Mouse (Mus musculus) MEL (cell line): ENCODE data around the gene Ap3d1. TPM values are rescaled to one million over a fixed set of nuclear protein-coding genes. Genes with fewer than 3 reads are reported as not detected.

Experiments used
- DNase-seq: peaks from one replicate; pipeline ENCODE4 v3.0.0; 2011; ENCODE audit warnings: low read depth, low spot score
- H3K27ac ChIP-seq: 2 replicates; pipeline ENCODE4 v1.5.1; 2012; ENCODE audit warnings: low read depth, mild to moderate bottlenecking, control low read depth, low read length, moderate library complexity; ENCODE audit not compliant: control insufficient read depth
- H3K27me3 ChIP-seq, 2 experiments: fragments of 150-350 bp in 1 of 2; sonication (generic) in 1 of 2; 2 replicates each; pipeline ENCODE4 v1.6.1; 2012; ENCODE audit warnings: low read length in 2 of 2, mild to moderate bottlenecking in 2 of 2, improper control_type of control experiment in 1 of 2, moderate library complexity in 1 of 2; ENCODE audit not compliant: insufficient read depth in 2 of 2, control insufficient read depth in 1 of 2
- H3K36me3 ChIP-seq, 2 experiments: 2 replicates each; pipeline ENCODE4 v1.6.1; 2012 to 2014; ENCODE audit warnings: low read length in 2 of 2, improper control_type of control experiment in 1 of 2, inconsistent platforms in 1 of 2, mild to moderate bottlenecking in 1 of 2; ENCODE audit not compliant: insufficient read depth in 2 of 2, control insufficient read depth in 1 of 2
- H3K4me1 ChIP-seq, 2 experiments: fragments of 150-350 bp in 1 of 2; sonication (generic) in 1 of 2; 2 replicates each; pipeline ENCODE4 v1.6.1; 2012; ENCODE audit warnings: low read length in 2 of 2, improper control_type of control experiment in 1 of 2, mild to moderate bottlenecking in 1 of 2; ENCODE audit not compliant: insufficient read depth in 2 of 2, control insufficient read depth in 1 of 2
- H3K4me3 ChIP-seq, 2 experiments: fragments of 150-350 bp in 1 of 2; sonication (generic) in 1 of 2; 2 replicates each; pipeline ENCODE4 v1.5.1; 2012; ENCODE audit warnings: low read depth in 2 of 2, low read length in 2 of 2, mild to moderate bottlenecking in 2 of 2, moderate library complexity in 2 of 2, control low read depth in 1 of 2, improper control_type of control experiment in 1 of 2; ENCODE audit not compliant: control insufficient read depth in 1 of 2, insufficient read depth in 1 of 2
- H3K79me2 ChIP-seq: 2 replicates; pipeline ENCODE4 v1.6.1; 2012; ENCODE audit warnings: mild to moderate bottlenecking, low read length, moderate library complexity; ENCODE audit not compliant: control insufficient read depth, poor library complexity, insufficient read depth
- H3K9ac ChIP-seq: 2 replicates; pipeline ENCODE4 v1.6.1; 2012; ENCODE audit warnings: low read depth, mild to moderate bottlenecking, control low read depth, low read length, moderate library complexity; ENCODE audit not compliant: control insufficient read depth, poor library complexity, severe bottlenecking
- H3K9me3 ChIP-seq: fragments of 150-350 bp; sonication (generic); replicated peaks from 2 replicates; pipeline ENCODE4 v1.6.1; 2012; ENCODE audit warnings: mild to moderate bottlenecking, low read length, improper control_type of control experiment, moderate library complexity; ENCODE audit not compliant: insufficient read depth
- BHLHE40 ChIP-seq: IDR thresholded peaks from 2 replicates; pipeline ENCODE4 v1.6.1; 2012; ENCODE audit warnings: low read depth, mild to moderate bottlenecking, inconsistent platforms, low read length, improper control_type of control experiment, borderline replicate concordance
- CHD1 ChIP-seq: IDR thresholded peaks from 2 replicates; pipeline ENCODE4 v1.6.1; 2012; ENCODE audit warnings: low read depth, mild to moderate bottlenecking, inconsistent platforms, low read length, improper control_type of control experiment
- CHD2 ChIP-seq: IDR thresholded peaks from 2 replicates; pipeline ENCODE4 v1.6.1; 2011; ENCODE audit warnings: low read length, improper control_type of control experiment
- CTCF ChIP-seq, 3 experiments: IDR thresholded peaks in 2 of 3; conservative IDR thresholded peaks in 1 of 3; 2 replicates each; pipeline ENCODE4 v1.5.1; 2011 to 2012; ENCODE audit warnings: low read length in 3 of 3, low read depth in 2 of 3, mild to moderate bottlenecking in 2 of 3, improper control_type of control experiment in 1 of 3, inconsistent platforms in 1 of 3, mixed read lengths in 1 of 3, moderate library complexity in 1 of 3; ENCODE audit not compliant: control insufficient read depth in 1 of 3, insufficient read depth in 1 of 3, poor library complexity in 1 of 3, severe bottlenecking in 1 of 3
- E2F4 ChIP-seq: IDR thresholded peaks from 2 replicates; pipeline ENCODE4 v1.6.1; 2011; ENCODE audit warnings: low read depth, low read length, improper control_type of control experiment, borderline replicate concordance
- EP300 ChIP-seq, 2 experiments: IDR thresholded peaks; 2 replicates each; pipeline ENCODE4 v1.6.1; 2011; ENCODE audit warnings: improper control_type of control experiment in 2 of 2, low read length in 2 of 2, low read depth in 1 of 2, mild to moderate bottlenecking in 1 of 2
- ETS1 ChIP-seq: IDR thresholded peaks from 2 replicates; pipeline ENCODE4 v1.6.1; 2012; ENCODE audit warnings: low read depth, mild to moderate bottlenecking, inconsistent platforms, low read length, improper control_type of control experiment, moderate library complexity
- GABPA ChIP-seq: IDR thresholded peaks from 2 replicates; pipeline ENCODE4 v1.6.1; 2012; ENCODE audit warnings: low read depth, mild to moderate bottlenecking, inconsistent platforms, low read length, improper control_type of control experiment, moderate library complexity
- KAT2A ChIP-seq: conservative IDR thresholded peaks from 2 replicates; pipeline ENCODE4 v1.6.1; 2012; ENCODE audit warnings: low read depth, low read length, improper control_type of control experiment, inconsistent platforms
- MAFK ChIP-seq: IDR thresholded peaks from 2 replicates; pipeline ENCODE4 v1.6.1; 2011; ENCODE audit warnings: low read depth, mild to moderate bottlenecking, low read length, improper control_type of control experiment, borderline replicate concordance
- MAX ChIP-seq: IDR thresholded peaks from 2 replicates; pipeline ENCODE4 v1.6.1; 2011; ENCODE audit warnings: low read length, improper control_type of control experiment
- MAZ ChIP-seq: IDR thresholded peaks from 2 replicates; pipeline ENCODE4 v1.6.1; 2012; ENCODE audit warnings: low read depth, mild to moderate bottlenecking, inconsistent platforms, low read length, improper control_type of control experiment
- MEF2A ChIP-seq: IDR thresholded peaks from 2 replicates; pipeline ENCODE4 v1.6.1; 2014; ENCODE audit warnings: low read depth, mild to moderate bottlenecking, inconsistent platforms, low read length, improper control_type of control experiment; ENCODE audit not compliant: poor library complexity, insufficient replicate concordance, severe bottlenecking; ENCODE audit errors: extremely low read depth
- MYB ChIP-seq: IDR thresholded peaks from 2 replicates; pipeline ENCODE4 v1.6.1; 2011; ENCODE audit warnings: mild to moderate bottlenecking, low read depth, low read length, improper control_type of control experiment
- MYC ChIP-seq: IDR thresholded peaks from 2 replicates; pipeline ENCODE4 v1.6.1; 2011; ENCODE audit warnings: low read depth, mild to moderate bottlenecking, low read length, improper control_type of control experiment, moderate library complexity
- NRF1 ChIP-seq: IDR thresholded peaks from 2 replicates; pipeline ENCODE4 v1.6.1; 2014; ENCODE audit warnings: low read depth, mild to moderate bottlenecking, inconsistent platforms, low read length, improper control_type of control experiment, moderate library complexity; ENCODE audit not compliant: poor library complexity, insufficient read depth, severe bottlenecking
- POLR2AphosphoS5 ChIP-seq: IDR thresholded peaks from 2 replicates; pipeline ENCODE4 v1.6.1; 2012; ENCODE audit warnings: low read depth, borderline replicate concordance, mild to moderate bottlenecking, inconsistent platforms, low read length, moderate library complexity, mixed read lengths
- RAD21 ChIP-seq: IDR thresholded peaks from 2 replicates; pipeline ENCODE4 v1.6.1; 2011; ENCODE audit warnings: mild to moderate bottlenecking, low read depth, low read length, improper control_type of control experiment
- RCOR1 ChIP-seq: IDR thresholded peaks from 2 replicates; pipeline ENCODE4 v1.6.1; 2012; ENCODE audit warnings: low read depth, mild to moderate bottlenecking, inconsistent platforms, low read length, improper control_type of control experiment
- SMC3 ChIP-seq: IDR thresholded peaks from 2 replicates; pipeline ENCODE4 v1.6.1; 2011; ENCODE audit warnings: low read depth, low read length, improper control_type of control experiment
- TAL1 ChIP-seq: IDR thresholded peaks from 2 replicates; pipeline ENCODE4 v1.6.1; 2012; ENCODE audit warnings: mild to moderate bottlenecking, inconsistent platforms, low read length, moderate library complexity, mixed read lengths
- UBTF ChIP-seq: IDR thresholded peaks from 2 replicates; pipeline ENCODE4 v1.6.1; 2012; ENCODE audit warnings: low read depth, mild to moderate bottlenecking, inconsistent platforms, low read length, improper control_type of control experiment, moderate library complexity, borderline replicate concordance; ENCODE audit not compliant: insufficient read depth
- USF1 ChIP-seq: IDR thresholded peaks from 2 replicates; pipeline ENCODE4 v1.6.1; 2014; ENCODE audit warnings: low read depth, mild to moderate bottlenecking, inconsistent platforms, low read length, improper control_type of control experiment, moderate library complexity
- USF2 ChIP-seq, 2 experiments: IDR thresholded peaks; 2 replicates each; pipeline ENCODE4 v1.6.1; 2011 to 2012; ENCODE audit warnings: improper control_type of control experiment in 2 of 2, low read length in 2 of 2, borderline replicate concordance in 1 of 2, inconsistent platforms in 1 of 2, low read depth in 1 of 2, mild to moderate bottlenecking in 1 of 2; ENCODE audit not compliant: insufficient read depth in 1 of 2
- ZC3H11A ChIP-seq: IDR thresholded peaks from 2 replicates; pipeline ENCODE4 v1.6.1; 2012; ENCODE audit warnings: low read depth, mild to moderate bottlenecking, inconsistent platforms, low read length, improper control_type of control experiment
- ZMIZ1 ChIP-seq: IDR thresholded peaks from 2 replicates; pipeline ENCODE4 v1.6.1; 2012; ENCODE audit warnings: low read depth, mild to moderate bottlenecking, inconsistent platforms, low read length, improper control_type of control experiment, moderate library complexity
- polyA plus RNA-seq, 2 experiments: library from polyadenylated mRNA; stranded (reverse) in 1 of 2; unstranded in 1 of 2; fragments of >175 nt in 1 of 2; fragments of >200 nt in 1 of 2; gene quantifications; 2 replicates each; pipeline versions ENCODE4 v1.2.1 to v1.2.4; 2012; ENCODE audit warnings: low replicate concordance in 2 of 2, low read depth in 1 of 2; ENCODE audit not compliant: insufficient read length in 2 of 2, insufficient read depth in 1 of 2, missing spikeins in 1 of 2
- total RNA-seq: library from RNA; depleted of rRNA; stranded (reverse); fragments of 300-350 nt; gene quantifications from 2 replicates; pipeline ENCODE4 v1.2.3, GENCODE M21; 2012

Gene Ap3d1
- total and polyA plus RNA-seq, 3 experiments: 32.7 to 260 (median 54.5) TPM

- H3K9me3 ChIP-seq: no peaks in the 10 kb centered on the region
- DNase-seq: no peak
- peaks cover 4% of the 10 kb centered on the region for H3K79me2 ChIP-seq
- no peak for TF ChIP-seq CTCF (IDR thresholded peaks at IDR 0.05 in 2 of 3, conservative IDR thresholded peaks at IDR 0.05 in 1 of 3; ENCODE audit: control insufficient read depth in 1 of 3, insufficient read depth in 1 of 3, low read depth in 2 of 3, low read length in 3 of 3, poor library complexity in 1 of 3, severe bottlenecking in 1 of 3)
- TF ChIP-seq CHD2: no peak
- TF ChIP-seq USF2 (IDR thresholded peaks at IDR 0.05; ENCODE audit: borderline replicate concordance in 1 of 2, insufficient read depth in 1 of 2, low read depth in 1 of 2, low read length in 2 of 2): no peak
- no peak for TF ChIP-seq ZMIZ1
- TF ChIP-seq EP300 (IDR thresholded peaks at IDR 0.05; ENCODE audit: low read depth in 1 of 2, low read length in 2 of 2): no peak
- no peak for TF ChIP-seq MYB
- no peak for TF ChIP-seq KAT2A
- TF ChIP-seq SMC3: no peak
- TF ChIP-seq POLR2AphosphoS5: no peak
- no peak for TF ChIP-seq MAFK
- no peak for TF ChIP-seq CHD1
- no peak for TF ChIP-seq UBTF
- TF ChIP-seq TAL1: no peak
- no peak for TF ChIP-seq ZC3H11A
- no peak for TF ChIP-seq RCOR1
- no peak for TF ChIP-seq GABPA
- no peak for TF ChIP-seq MAX
- no peak for TF ChIP-seq MAZ
- TF ChIP-seq ETS1: no peak
- TF ChIP-seq, all 39 proteins: peak for 0
- Histone ChIP-seq H3K27ac (no peak overlapping the region), H3K4me3 (no peak overlapping the region), H3K36me3 (peaks cover 2 to 11% of the 10 kb centered on the region in 2 experiments; a peak in 2 of 4 replicates), H3K4me1 (peaks cover 7 to 19% of the 10 kb centered on the region in 2 experiments), H3K27me3 (no peaks in the 10 kb centered on the region), H3K9ac (no peak overlapping the region)
These were observed 37.0 kb downstream of the Ap3d1 start for GRCm38 (mm10) chr10:80705033-80705432.

GRCm38 (mm10) chr10:80704418-80704817 is 37.6 kb downstream of the Ap3d1 start:
- Histone ChIP-seq H3K79me2 (peaks cover 4% of the 10 kb centered on the region), H3K9me3 (no peaks in the 10 kb centered on the region)
- DNase-seq: no peak
- TF ChIP-seq BHLHE40: no peak
- no peak for TF ChIP-seq ETS1
- no peak for TF ChIP-seq USF1
- no peak for TF ChIP-seq TAL1
- TF ChIP-seq MYB: no peak
- TF ChIP-seq RAD21: no peak
- no peak for TF ChIP-seq CHD2
- no peak for TF ChIP-seq E2F4
- TF ChIP-seq NRF1: no peak
- TF ChIP-seq MEF2A: no peak
- TF ChIP-seq MYC: no peak
- no peak for TF ChIP-seq ZC3H11A
- TF ChIP-seq, all 39 proteins: peak for 0
- Histone ChIP-seq H3K4me1 (peaks cover 11 to 23% of the 10 kb centered on the region in 2 experiments), H3K27ac (no peak overlapping the region), H3K27me3 (no peaks in the 10 kb centered on the region), H3K4me3 (no peak overlapping the region), H3K9ac (no peak overlapping the region), H3K36me3 (peaks cover 2 to 13% of the 10 kb centered on the region in 2 experiments; a peak in 2 of 4 replicates)
